Mouse (Mus musculus) ES-Bruce4 (cell line): Measurements from ENCODE around the gene Msi2. TPM values are rescaled to one million over a fixed set of nuclear protein-coding genes. Genes with fewer than 3 reads are reported as not detected.

Source experiments
- H3K27ac ChIP-seq: 2 replicates; pipeline ENCODE4 v1.5.1; 2012; ENCODE audit warnings: low read length, inconsistent platforms; ENCODE audit not compliant: insufficient read depth
- H3K27me3 ChIP-seq: 2 replicates; pipeline ENCODE4 v1.6.1; 2012; ENCODE audit warnings: mild to moderate bottlenecking, low read length, inconsistent platforms; ENCODE audit not compliant: control insufficient read depth, poor library complexity, insufficient read depth, severe bottlenecking
- H3K36me3 ChIP-seq: 2 replicates; pipeline ENCODE4 v1.6.1; 2012; ENCODE audit warnings: inconsistent platforms, mild to moderate bottlenecking, low read length, moderate library complexity; ENCODE audit not compliant: control insufficient read depth, poor library complexity, insufficient read depth, severe bottlenecking
- H3K4me1 ChIP-seq: one replicate; pipeline ENCODE4 v1.8.1; 2011; ENCODE audit warnings: low read length; ENCODE audit not compliant: control insufficient read depth, insufficient read depth
- H3K4me3 ChIP-seq: 2 replicates; pipeline ENCODE4 v1.5.1; 2011; ENCODE audit warnings: low read depth, mild to moderate bottlenecking, low read length
- H3K9ac ChIP-seq: 2 replicates; pipeline ENCODE4 v1.6.1; 2012; ENCODE audit warnings: low read depth, mild to moderate bottlenecking, inconsistent platforms; ENCODE audit not compliant: poor library complexity, severe bottlenecking
- H3K9me3 ChIP-seq: replicated peaks from 2 replicates; pipeline ENCODE4 v1.6.1; 2012; ENCODE audit warnings: mild to moderate bottlenecking, low read length, inconsistent platforms; ENCODE audit not compliant: control insufficient read depth, poor library complexity, insufficient read depth, severe bottlenecking
- CTCF ChIP-seq: IDR thresholded peaks from one replicate; pipeline ENCODE4 v1.8.1; 2011; ENCODE audit warnings: low read depth, low read length
- EP300 ChIP-seq: IDR thresholded peaks from 2 replicates; pipeline ENCODE4 v1.6.1; 2011; ENCODE audit warnings: low read depth, low read length; ENCODE audit not compliant: insufficient read depth
- POLR2A ChIP-seq: IDR thresholded peaks from one replicate; pipeline ENCODE4 v1.8.1; 2011; ENCODE audit warnings: low read length; ENCODE audit not compliant: insufficient read depth
- polyA plus RNA-seq: library from polyadenylated mRNA; stranded (reverse); fragments of >200 nt; gene quantifications from 2 replicates; pipeline ENCODE4 v1.2.4, GENCODE M21; 2011; ENCODE audit warnings: low read depth; ENCODE audit not compliant: missing spikeins, insufficient read depth, insufficient read length

The Msi2 gene
- polyA plus RNA-seq, 1 experiment: 110 TPM

DNA sequence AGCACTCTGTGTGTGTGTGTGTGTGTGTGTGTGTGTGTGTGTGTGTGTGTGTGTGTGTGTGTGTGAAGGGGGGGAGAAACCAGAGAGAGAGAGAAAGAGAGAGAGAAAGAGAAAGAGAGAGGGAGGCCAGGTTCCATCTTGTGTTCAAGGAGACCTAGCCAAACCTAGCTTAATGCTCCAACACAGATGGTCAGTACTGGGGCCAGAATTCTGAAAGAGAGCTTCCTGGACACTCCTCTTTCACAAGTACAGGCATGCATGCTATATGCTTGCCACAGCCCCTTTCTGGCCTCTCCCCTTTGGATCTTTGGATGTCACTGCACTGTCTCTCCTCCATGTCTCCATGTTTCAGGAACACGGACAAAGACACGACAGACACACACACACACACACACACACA lies 41.7 kb downstream of the Msi2 start:
- H3K9me3 ChIP-seq: no peaks in the 10 kb centered on the region
- H3K4me3 ChIP-seq: no peak overlapping the region
- no peaks in the 10 kb centered on the region for H3K27me3 ChIP-seq
- H3K9ac ChIP-seq: no peak overlapping the region
- peaks cover 21% of the 10 kb centered on the region for H3K36me3 ChIP-seq
- H3K27ac ChIP-seq: no peak overlapping the region
- TF ChIP-seq CTCF (no peak), EP300 (no peak), POLR2A (no peak)
- peaks cover 5% of the 10 kb centered on the region for H3K4me1 ChIP-seq

DNA sequence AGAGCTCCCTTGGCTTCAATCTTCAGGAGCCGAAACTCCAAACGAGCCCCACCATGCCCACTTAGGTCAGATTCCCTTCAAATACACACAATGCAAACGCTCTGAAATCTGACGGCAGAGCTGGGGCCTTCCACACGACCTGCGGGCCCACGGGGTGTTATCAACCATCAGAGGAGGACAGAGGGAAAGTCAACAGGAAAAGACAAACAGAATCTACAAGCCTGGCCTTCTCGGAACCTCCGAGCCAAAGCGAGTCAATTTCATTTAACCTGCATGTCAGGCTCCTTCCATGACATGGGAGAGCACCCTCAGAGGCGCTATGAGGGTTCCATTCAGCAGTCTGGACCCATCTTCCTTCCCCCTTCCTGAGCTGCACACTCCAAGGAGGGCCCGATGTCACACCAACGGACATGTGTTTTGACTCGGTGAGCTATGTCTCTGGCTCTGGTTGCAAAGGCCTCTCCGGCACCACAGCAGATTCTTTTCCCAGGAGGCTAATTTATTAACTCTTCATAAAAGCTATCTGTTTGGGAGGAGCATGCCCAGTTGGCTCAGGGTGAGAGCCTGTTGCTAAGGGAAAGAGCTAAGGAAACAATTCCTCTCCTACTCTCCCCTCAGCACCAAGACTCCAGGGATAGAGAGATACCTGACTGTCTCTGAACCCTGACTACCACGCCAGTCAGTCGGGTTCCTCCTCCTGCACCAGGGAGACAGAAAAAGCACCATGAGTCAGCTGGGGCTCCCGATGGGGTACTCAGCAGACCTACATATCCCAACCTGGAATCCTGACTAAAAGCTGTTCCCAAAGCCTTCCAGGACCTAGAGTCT lies 42.6 kb downstream of the Msi2 start:
- peaks cover 21% of the 10 kb centered on the region for H3K36me3 ChIP-seq
- no peak overlapping the region for H3K27ac ChIP-seq
- no peak overlapping the region for H3K4me3 ChIP-seq

DNA sequence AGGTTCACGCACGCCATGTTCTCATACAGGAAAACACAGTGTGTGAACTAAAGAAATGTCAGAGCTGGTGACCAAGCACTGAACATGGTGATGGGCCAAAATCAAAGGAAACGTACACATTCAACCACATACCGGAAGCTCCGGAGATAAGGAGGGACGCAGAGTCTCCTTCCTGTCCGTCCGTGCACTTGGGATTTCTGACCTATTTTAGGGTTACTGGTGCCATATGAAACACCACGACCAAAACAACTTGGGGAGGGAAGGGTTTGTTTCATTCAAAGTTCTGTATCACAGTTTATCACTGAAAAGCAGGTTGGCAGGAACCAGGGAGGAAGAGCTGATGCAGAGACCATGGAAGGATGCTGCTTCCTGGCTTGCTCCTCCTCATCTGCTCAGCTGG lies 44.2 kb downstream of the Msi2 start:
- no peak overlapping the region for H3K9ac ChIP-seq
- TF ChIP-seq EP300 (no peak), CTCF (no peak), POLR2A (no peak)
- H3K4me3 ChIP-seq: no peak overlapping the region
- no peaks in the 10 kb centered on the region for H3K27me3 ChIP-seq
- H3K27ac ChIP-seq: no peak overlapping the region
- no peaks in the 10 kb centered on the region for H3K9me3 ChIP-seq
- H3K4me1 ChIP-seq: peaks cover 13% of the 10 kb centered on the region
- H3K36me3 ChIP-seq: peaks cover 18% of the 10 kb centered on the region

More for the DNA sequence above, 42.6 kb downstream of the Msi2 start:
- H3K9me3 ChIP-seq: no peaks in the 10 kb centered on the region
- H3K4me1 ChIP-seq: peaks cover 5% of the 10 kb centered on the region
- no peak overlapping the region for H3K9ac ChIP-seq
- TF ChIP-seq EP300 (no peak), POLR2A (no peak), CTCF (no peak)
- no peaks in the 10 kb centered on the region for H3K27me3 ChIP-seq

DNA sequence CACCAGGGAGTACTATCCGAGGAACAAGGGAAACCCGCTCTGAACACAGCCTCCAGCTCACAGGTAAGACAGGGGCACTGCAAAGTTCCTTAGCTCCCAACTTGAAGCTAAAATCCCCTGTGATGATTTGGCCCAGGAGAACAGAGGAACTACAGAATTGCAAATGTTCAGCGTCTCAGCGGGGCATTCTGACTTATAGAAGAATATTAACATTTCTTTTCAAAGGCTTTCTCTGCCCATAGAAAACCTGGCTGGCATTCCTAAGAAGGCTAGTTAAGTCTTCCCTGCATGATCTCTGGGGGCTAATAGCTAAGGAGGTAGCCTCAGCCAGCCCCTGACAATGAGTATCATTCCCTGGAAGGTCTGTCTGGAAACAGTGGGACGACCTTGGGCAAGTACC lies 47.4 kb downstream of the Msi2 start:
- Histone ChIP-seq H3K4me1 (peaks cover 15% of the 10 kb centered on the region), H3K9me3 (no peaks in the 10 kb centered on the region), H3K27me3 (no peaks in the 10 kb centered on the region), H3K27ac (peak overlapping the region; percentile 93), H3K9ac (no peak overlapping the region), H3K4me3 (no peak overlapping the region), H3K36me3 (peaks cover 22% of the 10 kb centered on the region)
- TF ChIP-seq CTCF (no peak), EP300 (peak; percentile 16; the same call in 1 of the 2 replicates)

DNA sequence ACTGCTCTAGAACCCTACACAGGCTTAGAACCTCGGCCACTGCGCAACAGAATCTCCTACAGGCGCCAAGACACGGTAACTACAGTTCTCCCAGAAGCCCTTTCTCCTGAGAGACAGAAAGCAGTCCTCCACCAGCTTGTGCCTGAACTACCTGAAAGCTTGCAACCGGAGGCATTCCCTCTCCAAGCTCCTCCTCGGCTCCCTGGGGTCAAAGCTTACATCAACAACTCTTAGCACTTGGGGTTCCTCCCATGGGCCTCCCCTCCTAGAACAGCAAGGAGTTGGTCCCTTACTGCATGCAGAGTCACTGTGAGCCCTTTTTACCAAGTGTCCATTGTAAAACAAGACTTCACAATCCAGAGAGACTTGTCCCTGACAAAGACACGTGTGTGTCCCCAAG lies 49.2 kb downstream of the Msi2 start:
- Histone ChIP-seq H3K4me1 (peaks cover 15% of the 10 kb centered on the region), H3K36me3 (peaks cover 14% of the 10 kb centered on the region; the same call in 1 of the 2 replicates), H3K27me3 (no peaks in the 10 kb centered on the region), H3K9ac (peak overlapping the region; percentile 19; the same call in 1 of the 2 replicates), H3K4me3 (no peak overlapping the region), H3K9me3 (no peaks in the 10 kb centered on the region), H3K27ac (peak overlapping the region; percentile 66)
- TF ChIP-seq EP300: 0 out of 2 replicates have a peak, but pooled peaks have one; percentile 29
- no peak for TF ChIP-seq POLR2A

GRCm38 (mm10) chr11:88668345-88668744 lies 50.0 kb downstream of the Msi2 start:
- Histone ChIP-seq H3K36me3 (peaks cover 11% of the 10 kb centered on the region; the same call in 1 of the 2 replicates), H3K4me3 (no peak overlapping the region), H3K4me1 (peaks cover 19% of the 10 kb centered on the region), H3K27me3 (no peaks in the 10 kb centered on the region), H3K9ac (peak overlapping the region; percentile 19; the same call in 1 of the 2 replicates), H3K9me3 (no peaks in the 10 kb centered on the region), H3K27ac (no peak overlapping the region)
- TF ChIP-seq POLR2A: no peak
- TF ChIP-seq CTCF: no peak
- TF ChIP-seq EP300: no peak
